Mouse (Mus musculus): ENCODE measurements around the gene Csf3.
"Not testable (repeated sequence)": the region's sequence is repeated elsewhere in the genome, so short reads cannot be mapped to it uniquely, and the experiment has no call there.

The Csf3 gene

DNA sequence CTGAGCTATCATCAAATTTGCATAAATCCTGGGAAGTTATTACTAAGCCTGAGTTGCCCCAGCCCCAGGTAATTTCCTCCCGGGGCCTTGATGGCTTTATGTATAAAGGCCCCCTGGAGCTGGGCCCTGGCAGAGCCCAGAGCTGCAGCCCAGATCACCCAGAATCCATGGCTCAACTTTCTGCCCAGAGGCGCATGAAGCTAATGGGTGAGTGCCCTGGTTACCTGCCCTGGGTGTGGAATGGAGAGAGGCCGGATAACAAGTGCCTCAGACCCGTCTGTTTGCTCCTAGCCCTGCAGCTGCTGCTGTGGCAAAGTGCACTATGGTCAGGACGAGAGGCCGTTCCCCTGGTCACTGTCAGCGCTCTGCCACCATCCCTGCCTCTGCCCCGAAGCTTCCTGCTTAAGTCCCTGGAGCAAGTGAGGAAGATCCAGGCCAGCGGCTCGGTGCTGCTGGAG is at the start of gene Csf3:
Csf3 (plus strand) TSS at position 51 of the 458 bp plus-strand sequence.
- CTCF ChIA-PET: no interaction called here

DNA sequence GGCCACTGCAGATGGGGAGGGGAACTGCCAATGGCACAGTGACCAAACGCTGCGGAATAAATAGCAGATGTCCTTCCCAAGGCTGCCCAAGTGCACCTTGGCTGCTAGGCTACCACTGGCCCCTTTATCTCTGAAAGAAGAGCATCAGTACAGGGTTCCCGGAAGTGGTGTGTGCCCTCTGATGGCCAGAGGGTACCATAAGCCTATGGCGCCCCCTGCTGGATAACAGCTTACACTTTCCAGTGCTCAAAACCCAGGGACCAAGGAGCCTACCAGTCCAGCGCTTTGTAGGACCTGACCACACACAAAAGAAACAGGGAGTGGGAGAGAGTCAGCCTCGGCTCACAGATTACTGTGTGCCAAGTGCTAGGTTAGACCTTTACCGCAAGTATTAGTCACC is 46.0 kb upstream of the Csf3 start:
- CTCF ChIA-PET: not testable (repeated sequence)

DNA sequence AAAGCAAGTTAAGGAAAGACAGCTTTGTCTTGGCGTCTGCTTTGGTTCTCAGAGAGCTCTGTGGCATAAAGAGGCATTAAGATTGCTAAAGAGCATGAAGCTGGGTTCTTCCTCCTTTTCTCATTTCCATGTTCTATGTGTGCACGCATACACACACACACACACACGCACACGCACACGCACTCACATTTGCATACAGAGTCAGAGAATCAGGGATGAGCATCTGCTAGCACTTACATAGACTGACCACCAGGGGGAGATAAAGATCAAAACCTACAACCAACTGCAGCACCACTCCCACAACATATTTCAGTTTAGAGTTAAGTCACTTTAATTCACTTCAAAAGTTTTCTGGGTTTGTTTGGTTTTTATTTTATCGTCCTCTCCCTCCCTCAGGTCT is 40.5 kb upstream of the Csf3 start:
- CTCF ChIA-PET: interaction anchor here (0.9 kb wide), 1 partner anchor 13 kb away, joined by 3 read pairs; no protein-coding TSS in a partner anchor

DNA sequence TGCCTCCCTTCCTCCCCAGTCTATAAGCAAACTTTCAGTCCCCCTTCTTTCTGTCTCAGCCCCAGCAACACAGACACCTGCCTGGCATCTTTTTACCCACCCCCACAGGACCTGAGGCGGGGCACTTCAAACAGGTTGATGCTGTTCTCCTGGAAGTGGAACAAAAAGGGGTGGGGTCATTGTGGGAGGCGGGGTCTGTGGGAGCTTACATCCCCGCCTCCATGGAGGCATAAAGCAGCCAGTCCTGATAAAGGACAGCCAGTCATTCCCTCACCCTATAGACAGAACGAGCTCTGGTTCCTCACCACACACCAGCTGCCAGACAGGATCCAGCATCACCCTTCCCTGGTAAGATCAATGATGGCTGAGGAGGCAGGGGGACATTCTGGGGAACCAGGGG is 37.0 kb upstream of the Csf3 start, which contains the start of gene Gsdma:
Gsdma (plus strand) TSS at position 261 of the 400 bp plus-strand sequence.
- CTCF ChIA-PET: no interaction called here

DNA sequence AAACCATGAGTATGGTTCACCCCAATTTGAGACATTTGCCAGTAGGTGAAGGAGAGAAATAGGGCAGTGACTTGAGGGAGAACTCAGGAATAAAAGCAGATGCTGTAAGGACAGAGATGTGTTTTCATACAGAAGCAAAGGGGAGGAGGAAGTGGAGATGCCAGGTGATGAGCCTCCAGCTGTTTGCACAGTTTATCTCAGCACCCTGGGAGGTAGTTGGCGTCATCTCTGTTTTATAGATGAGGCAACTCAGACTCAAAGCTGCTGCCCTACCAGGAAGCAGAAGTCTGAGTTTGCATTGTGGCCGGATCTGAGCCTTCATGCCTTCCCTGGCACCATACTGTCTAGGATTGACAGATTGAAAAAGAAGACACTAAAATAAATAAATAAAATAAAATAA is 32.1 kb upstream of the Csf3 start:
- CTCF ChIA-PET: no interaction called here

DNA sequence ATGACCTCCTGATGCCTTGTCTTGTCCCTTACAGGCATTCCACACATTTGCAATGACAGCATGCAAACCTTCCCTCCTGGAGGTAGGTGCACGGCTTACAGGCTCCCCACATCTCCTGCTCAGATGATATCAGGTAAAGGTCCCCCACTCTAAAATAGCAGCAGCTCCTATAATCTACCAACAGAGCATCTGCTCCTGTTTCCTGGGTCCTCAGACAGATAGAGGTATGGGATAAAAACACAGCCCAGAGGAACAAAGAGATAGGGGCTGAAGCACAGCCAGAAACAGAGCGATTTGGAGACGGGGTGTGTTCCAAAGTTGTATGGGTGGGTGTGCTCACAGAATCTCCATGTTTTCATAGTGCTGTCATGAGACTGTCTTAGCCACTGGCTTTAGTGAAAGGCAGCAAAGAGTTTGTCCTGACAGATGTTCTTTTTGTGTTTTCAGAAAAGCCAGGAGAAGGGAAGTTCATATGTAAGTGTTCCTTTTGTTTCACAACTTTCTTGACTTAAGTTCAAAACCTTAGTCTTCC is 29.7 kb upstream of the Csf3 start:
- CTCF ChIA-PET: no interaction called here

DNA sequence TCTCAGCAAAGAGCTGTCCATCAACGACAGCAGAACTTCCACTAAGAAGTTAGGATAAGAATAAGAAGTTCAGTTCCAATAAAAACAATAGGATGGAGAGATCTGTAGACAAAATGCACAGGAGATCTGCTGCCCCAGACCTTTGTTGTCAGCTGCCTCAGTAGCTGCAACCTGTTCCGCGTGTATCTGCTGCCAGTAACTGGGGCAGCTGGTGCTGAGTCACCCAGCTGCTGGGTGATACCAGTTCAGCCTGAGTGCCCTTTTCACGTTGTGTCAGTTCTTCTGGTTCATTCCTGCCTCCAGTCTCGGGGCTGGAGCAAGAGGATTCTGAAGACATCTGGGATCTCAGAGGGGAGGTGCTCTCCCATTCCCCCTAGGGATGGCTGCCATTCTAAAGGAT is 29.2 kb upstream of the Csf3 start:
- CTCF ChIA-PET: no interaction called here

DNA sequence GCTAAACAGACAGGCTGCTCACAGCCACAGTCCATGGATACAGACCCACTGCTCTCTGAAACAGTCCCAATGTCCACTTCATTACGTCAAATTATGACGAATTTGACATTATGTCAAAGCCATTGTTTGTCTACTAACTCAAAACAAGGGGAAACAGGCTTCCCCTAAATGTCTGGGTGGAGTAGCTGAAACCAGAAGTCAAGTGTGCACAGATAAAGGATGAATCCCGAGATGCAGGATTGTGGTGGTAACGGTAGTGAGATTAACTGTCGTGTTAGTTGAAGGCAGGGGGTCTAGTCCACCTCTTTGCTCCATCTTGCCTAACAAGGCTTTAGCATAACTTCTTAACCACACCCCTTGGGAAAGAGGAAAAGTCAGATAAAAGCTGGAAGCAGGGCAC is 28.6 kb upstream of the Csf3 start:
- CTCF ChIA-PET: no interaction called here

DNA sequence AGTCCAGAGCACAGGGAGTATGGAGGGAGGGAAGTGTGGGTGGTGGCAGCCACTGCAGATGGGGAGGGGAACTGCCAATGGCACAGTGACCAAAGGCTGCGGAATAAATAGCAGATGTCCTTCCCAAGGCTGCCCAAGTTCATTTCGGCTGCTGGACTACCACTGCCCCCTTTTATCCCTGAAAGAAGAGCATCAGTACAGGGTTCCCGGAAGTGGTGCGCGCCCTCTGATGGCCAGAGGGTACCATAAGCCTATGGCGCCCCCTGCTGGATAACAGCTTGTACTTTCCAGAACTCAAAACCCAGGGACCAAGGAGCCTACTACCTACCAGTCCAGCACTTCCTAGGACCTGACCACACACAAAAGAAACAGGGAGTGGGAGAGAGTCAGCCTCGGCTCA is 27.9 kb upstream of the Csf3 start:
- CTCF ChIA-PET: interaction anchor here (0.6 to 0.9 kb wide), 3 partner anchors 12 to 109 kb away, joined by 3 to 6 read pairs (median 4); no protein-coding TSS in a partner anchor

DNA sequence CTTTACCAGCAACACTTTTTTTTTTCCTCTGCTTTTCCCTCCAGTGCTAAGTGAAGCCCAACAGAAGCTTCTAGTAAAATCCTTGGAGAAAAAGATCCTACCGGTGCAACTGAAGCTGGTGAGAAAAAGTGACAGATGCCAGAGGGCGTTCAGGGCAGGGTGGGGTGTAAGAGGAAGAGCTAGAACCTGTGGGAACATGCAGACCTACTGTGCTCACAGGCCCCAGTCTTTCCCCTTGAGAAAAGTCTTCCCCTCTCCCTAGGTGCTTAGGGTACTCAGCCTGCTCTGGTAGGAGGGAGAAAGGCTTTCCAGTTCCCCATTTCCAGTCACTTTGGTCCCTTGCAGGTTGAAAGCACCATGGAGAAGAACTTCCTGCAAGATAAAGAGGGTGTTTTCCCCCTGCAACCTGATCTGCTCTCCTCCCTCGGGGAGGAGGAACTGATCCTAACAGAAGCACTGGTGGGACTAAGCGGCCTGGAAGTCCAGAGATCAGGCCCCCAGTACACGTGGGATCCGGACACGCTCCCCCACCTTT is 25.2 kb upstream of the Csf3 start:
- CTCF ChIA-PET: no interaction called here

DNA sequence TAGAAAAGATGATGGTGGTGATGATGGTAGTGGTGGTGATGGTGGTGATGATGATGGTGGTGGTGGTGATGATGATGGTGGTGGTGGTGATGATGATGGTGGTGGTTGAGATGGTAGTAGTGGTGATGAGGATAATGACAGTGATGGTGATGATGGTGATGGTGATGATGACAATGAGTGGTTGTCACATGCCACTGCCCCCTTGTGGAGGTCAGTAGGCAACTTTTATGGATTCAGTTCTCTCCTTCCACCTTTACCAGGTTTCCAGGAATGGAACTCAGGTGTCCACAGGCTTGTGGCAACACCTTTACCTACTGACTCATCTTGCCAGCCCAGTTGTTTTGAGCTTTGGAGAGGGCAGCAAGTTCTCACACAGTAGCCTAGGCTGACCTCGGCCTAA is 21.0 kb upstream of the Csf3 start:
- CTCF ChIA-PET: no interaction called here

DNA sequence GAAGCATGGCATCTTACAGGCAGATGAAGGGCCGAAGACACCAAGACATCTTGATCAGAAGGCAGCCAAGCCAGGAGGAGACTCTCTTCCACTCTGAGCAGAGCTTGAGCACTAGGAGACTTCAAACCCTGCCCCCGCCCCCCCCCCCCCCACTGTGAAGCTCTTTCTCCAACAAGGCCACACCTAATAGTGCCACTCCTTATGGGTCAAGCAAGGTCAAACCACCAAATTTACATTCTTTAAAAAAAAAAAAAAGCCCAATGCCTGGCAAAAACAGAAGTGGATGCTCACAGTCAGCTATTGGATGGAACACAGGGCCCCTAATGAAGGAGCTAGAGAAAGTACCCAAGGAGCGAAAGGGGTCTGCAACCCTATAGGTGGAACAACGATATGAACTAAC is 20.5 kb upstream of the Csf3 start:
- CTCF ChIA-PET: interaction anchor here (0.7 kb wide), 3 partner anchors 55 to 388 kb away, joined by 5 to 6 read pairs (median 5); partner anchors contain the start of gene Nr1d1

DNA sequence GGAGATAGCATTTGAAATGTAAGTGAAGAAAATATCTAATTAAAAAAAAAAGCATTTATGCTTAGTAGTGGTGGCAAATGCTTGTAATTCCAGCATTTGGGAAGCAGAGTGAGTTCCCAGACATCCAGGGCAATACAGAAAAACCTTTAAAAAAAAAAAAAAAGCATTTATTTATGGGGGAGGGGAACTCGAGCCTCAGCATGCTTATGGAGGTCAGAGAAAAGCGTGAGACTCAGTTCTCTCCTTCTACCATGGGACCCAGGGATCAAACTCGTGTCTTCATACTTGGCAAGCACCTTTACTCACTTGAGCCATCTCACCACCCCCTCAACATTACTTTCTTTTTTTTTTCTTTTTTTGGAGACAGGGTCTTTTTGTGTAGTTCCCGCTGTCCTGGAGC is 19.9 kb upstream of the Csf3 start:
- CTCF ChIA-PET: interaction anchor here (0.7 kb wide), 4 partner anchors 54 to 1316 kb away, joined by 3 to 6 read pairs (median 5); partner anchors contain the start of gene Nr1d1

DNA sequence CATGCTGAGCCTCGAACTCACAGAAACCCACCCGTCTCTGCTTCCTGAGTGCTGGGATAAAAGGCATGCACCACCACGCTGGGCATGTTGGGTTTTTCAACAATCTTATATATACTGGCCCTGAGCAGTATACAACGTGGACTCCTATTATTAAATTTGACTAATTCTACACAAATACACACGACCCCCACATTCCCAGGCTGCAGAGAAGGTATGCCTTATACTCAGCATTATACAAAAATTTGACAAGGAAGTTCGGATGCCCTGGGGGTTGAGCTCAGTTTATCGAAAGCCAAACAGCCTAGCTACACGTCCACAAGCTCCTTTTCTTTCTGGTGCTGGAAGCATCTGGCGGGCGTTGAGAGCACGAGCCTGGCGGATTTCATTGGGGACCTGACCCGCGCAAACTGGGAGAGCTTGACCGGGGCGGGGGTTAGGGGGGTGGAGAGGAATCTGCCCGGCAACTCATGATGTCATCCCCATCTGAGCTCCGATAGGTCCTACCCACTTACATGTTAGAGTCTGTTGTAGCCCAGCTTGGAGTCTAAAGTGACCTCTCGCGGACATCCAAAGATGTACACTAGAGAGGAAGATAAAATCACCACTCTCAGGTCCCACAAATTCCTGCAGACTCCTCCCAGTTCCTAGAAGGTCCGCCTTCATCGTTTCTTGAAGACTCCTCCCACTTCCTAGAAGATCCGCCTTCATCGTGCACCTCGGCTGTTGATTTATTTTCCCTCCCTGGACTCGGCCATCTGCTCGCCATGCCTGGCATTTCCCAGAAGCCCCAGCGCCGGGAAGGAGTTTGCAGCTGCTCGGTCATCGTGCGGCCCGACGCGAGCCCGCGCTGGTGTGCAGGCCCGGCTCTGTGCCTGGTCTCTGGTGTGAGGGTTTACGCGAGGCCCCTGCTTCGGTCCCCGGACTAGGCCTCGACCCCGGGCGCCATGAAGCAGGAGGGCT is 19.0 kb upstream of the Csf3 start, which contains the start of gene Psmd3:
Psmd3 (plus strand) TSS at position 769 of the 960 bp plus-strand sequence.
- CTCF ChIA-PET: interaction anchor here (0.5 to 0.7 kb wide), 5 partner anchors 23 to 1317 kb away, joined by 3 to 5 read pairs (median 3); no protein-coding TSS in a partner anchor

DNA sequence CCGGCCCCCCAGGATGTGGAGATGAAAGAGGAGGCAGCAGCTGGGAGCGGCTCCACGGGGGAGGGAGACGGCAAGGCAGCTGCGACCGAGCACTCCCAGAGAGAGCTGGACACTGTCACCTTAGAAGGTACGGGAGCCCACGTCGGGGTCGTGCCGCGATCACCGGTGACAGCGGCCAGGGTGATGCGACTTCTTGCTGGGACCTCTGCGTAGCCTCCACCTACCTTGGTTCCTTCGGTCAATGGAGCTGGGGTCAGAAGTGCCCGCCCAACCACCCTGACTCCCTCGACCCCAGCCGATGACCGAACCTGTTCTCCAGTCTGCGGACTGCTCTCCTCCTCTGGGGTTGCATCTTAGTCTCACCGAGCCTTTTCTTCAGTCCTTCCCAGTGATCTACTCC is 18.3 kb upstream of the Csf3 start:
- CTCF ChIA-PET: no interaction called here

DNA sequence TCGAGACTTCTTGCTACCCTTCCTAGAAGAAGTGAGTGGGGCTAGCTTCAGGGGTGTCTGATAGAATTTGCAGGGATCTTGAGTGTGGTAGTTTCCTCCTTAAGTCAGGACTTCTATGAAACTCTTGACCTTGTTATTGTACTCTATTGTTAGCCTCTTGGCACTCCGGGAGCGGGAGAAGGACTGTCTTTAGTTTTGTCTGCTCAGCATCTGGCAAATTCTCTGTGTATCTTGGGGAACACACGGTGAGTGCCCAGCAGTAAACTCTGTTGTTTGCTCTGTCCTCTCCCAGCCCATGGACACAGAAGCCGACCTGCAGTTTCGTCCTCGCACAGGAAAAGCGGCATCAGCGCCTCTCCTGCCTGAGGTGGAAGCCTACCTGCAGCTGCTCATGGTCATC is 15.4 kb upstream of the Csf3 start:
- CTCF ChIA-PET: no interaction called here

DNA sequence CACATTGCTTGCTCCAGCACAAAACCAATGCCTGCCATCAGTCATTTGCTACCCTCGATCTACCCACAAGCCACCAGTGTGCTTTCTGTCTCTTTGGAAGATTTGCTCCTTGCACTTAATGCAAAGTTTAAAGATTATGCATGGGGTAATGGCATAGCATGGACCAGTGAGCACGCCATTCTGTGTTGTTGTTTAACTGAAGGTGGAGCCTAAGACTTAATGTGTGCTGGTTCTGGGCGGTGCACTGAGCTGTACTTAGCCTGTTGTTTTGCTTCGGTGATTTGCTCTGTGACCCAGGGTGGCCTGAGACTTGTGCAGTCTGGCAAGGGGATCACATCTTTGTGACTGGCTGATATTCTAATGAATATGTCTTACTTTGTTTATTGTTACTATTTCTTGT is 14.1 kb upstream of the Csf3 start:
- CTCF ChIA-PET: no interaction called here

DNA sequence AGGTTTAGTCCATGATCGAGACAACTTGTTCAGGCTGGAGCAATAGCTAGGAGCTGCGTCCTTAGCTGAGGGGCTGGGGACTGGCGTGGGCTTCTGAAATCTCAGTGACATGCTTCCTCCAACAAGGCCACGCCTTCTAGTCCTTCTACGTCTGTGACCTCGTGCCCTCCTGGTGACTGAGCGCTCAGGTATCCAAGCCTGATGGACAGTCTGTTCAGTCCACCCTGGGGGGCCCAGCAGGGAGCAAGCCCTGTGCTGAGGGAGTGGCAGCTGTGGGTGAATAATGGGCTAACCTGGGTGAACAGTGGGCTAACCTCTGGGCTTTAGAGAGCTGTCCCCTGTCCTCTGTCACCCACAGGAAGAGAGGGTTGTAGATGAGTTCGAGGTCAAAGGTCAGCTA is 13.1 kb upstream of the Csf3 start:
- CTCF ChIA-PET: interaction anchor here (0.5 kb wide), 1 partner anchor 567 kb away, joined by 3 read pairs; no protein-coding TSS in a partner anchor

DNA sequence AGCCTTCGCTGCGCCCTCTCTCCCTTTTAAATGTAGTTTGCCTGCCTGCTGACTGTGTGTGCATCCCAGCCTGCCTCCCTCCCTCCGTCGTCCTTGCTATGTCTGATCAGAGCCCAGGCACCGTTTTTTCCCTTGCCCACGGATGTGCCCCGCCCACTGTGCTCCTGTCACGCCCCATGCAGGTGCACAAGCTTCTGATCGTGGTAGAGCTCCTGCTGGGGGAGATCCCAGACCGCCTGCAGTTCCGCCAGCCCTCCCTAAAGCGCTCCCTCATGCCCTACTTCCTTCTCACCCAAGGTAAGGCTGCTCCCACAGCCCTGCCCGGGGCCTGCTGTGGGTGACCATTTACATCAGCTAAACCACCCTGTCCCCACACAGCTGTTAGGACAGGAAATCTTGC is 7.9 kb upstream of the Csf3 start:
- CTCF ChIA-PET: interaction anchor here (0.5 kb wide), 1 partner anchor 457 kb away, joined by 4 read pairs; no protein-coding TSS in a partner anchor

DNA sequence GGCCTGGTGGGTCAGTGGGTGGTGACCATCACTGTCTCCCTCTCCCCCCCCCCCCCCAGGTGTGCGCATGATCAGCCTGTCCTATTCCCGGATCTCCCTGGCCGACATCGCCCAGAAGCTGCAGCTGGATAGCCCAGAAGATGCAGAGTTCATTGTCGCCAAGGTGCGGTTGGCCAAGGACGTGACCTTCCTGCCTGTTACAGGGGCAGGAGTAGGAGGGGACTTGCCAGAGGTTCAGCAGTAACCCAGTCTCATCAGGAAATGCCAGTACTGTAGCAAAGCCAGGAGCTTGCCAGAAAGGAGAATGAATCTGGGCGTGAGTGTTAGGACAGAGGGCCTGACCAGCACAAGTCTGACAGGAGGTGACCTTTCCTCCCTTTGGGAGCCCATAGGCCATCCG is 7.3 kb upstream of the Csf3 start:
- CTCF ChIA-PET: no interaction called here

DNA sequence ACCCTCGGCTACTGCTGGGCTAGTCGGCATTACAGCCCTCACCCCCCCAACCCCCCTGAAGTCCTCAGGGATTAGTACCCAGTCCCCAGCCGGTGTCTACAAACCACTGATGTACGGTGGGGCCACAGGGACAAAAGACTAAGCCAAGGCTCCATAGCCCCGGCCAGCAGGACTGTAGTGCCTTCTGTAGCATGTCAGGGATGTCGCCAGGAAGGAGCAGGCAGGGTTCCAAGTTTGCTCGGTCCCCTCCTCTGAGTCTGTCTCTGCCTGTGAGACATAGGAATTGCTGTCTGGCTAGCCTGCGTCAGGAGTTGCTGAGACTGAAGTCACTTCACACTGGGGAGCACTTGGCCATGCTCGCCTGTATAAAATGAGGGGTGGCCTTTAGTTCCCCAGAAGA is 6.8 kb upstream of the Csf3 start:
- CTCF ChIA-PET: no interaction called here

DNA sequence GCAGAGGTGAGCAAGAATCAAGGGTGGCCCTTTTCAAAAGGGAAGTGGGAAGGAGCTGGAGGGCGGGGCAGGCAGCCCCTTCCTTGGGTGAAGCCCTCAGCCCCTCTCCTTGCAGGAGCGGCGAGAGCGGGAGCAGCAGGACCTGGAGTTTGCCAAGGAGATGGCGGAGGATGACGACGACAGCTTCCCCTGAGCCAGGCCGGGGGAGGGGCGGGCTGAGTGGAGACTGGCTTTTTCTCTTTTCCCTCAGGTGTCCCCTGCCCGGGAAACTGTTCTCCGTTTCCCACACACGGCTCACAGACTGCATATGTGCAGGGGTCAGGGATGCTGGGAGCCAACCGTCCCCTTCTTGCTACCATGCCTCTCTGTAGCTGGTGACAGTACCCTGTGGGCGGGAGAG is 5.7 kb upstream of the Csf3 start:
- CTCF ChIA-PET: no interaction called here

Data from spleen, embryonic (tissue).